Mouse (Mus musculus) urinary bladder, postnatal 14 days (tissue): ENCODE results near the gene Wwox.
A peak's percentile ranks its signal among the peaks of the same experiment; 100 is the strongest.

ENCODE experiments used
- DNase-seq: peaks from one replicate; pipeline ENCODE4 v3.0.0; 2021; ENCODE audit warnings: low spot score

Gene Wwox

GRCm38 (mm10) chr8:115025390-115026098, 586.1 kb downstream of the Wwox start:
- no peak for DNase-seq

DNA sequence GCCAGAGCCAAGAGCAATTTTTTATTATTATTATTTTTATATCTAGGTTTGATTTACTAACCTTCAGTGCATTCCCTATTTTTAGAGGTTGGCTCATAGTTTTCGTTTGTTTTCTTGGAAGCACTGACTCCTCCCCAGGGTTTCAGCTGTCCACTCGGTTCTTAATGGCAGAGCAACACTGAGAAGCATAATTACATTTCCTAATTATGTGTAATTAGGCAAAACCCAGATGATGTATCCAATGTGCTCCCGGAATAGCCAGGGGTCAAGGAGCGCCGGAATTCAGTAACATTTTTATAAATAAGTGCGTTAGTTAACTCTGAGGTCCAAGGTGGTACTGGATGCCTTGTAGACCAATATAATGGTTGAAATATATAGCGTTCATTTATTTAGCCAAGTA, 586.7 kb downstream of the Wwox start:
- no peak for DNase-seq

GRCm38 (mm10) chr8:115033194-115033593, 593.7 kb downstream of the Wwox start:
- DNase-seq, result no peak

DNA sequence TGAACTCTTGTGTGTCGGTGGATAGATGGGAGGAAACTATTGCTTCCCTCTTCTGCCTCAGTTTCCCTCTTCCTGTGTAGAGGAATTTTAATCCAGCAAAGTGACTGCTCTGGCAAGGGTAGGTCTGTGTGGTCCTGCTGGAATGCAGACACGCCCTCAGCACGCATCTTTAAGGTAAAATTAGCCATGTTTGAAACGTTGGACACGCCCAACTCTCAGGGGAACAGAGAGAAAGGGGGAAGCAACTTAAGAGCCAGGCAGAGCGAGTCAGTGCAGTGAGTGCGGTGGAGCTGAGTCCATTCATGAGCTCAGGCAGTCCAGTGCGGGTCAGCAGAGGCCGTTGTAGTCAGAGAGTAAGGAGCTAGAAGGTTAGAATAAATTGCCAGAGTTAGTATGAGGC, 596.6 kb downstream of the Wwox start:
- DNase-seq, result no peak

DNA sequence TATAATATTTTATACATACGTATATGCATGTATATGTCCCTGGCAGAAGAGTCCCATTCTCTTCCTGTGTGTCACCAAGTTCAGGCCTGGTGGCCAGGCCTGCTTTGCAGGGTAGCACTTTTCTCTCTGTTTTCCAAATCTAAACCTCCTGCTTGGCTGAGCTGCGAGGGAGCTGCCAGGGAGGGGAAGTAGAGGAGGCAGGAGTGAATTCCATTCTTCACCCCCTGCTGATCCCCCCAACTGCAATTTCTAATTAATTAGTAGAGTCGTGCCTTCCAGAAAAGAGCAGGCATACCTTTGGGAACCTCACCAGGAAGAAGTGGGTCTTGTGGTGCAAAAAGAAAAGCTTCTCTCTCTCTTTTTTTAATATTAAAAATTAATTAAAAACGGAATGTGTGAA, 599.0 kb downstream of the Wwox start:
- no peak for DNase-seq

- DNase-seq, result no peak
Measured at GRCm38 (mm10) chr8:115045746-115046145, 606.3 kb downstream of the Wwox start.

- DNase-seq, result no peak
Measured at GRCm38 (mm10) chr8:115046496-115046895, 607.0 kb downstream of the Wwox start.

- no peak for DNase-seq
Measured at GRCm38 (mm10) chr8:115058193-115058835, 618.9 kb downstream of the Wwox start.

GRCm38 (mm10) chr8:115063623-115064022, 624.2 kb downstream of the Wwox start:
- no peak for DNase-seq

DNA sequence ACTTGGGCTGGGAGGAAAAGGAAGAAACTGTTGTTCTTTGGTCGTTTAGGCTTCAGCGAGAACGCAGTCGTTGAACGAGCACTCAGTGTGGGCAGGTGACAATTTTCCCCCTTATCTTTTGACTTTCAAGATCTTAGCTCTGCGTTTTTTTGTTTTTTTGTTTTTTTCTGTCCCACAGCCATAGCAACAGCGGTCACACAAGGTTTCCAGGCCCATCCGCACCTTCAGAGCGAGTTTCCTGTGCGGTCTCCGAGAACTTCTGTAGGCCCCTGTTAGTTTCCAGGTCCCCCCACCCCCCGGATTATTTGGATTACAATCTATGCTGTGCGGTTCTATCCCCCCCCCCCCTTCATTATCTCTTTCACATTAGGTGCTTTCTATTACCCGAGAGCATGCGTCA, 625.2 kb downstream of the Wwox start:
- no peak for DNase-seq

DNA sequence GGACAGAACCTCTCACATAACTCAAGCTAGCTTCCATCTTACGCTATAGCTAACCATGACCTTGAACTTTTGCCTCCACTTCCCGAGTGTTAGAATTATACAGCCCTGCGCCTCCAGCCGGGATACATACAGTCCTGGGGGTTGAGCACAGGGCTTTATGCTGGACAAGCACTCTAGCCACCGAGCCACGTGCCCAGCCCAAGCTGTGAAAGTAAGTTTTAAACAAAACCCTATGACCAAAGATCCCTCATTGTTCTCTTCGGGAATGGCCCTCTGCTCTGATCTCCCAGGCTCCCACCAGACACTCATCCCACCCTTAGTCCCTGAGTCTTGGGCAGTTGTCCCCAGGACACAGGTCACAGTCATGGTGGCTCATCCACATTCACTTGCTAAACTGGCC, 625.9 kb downstream of the Wwox start:
- DNase-seq, result no peak

- DNase-seq, result no peak
Measured at GRCm38 (mm10) chr8:115066550-115067058, 627.1 kb downstream of the Wwox start.

DNA sequence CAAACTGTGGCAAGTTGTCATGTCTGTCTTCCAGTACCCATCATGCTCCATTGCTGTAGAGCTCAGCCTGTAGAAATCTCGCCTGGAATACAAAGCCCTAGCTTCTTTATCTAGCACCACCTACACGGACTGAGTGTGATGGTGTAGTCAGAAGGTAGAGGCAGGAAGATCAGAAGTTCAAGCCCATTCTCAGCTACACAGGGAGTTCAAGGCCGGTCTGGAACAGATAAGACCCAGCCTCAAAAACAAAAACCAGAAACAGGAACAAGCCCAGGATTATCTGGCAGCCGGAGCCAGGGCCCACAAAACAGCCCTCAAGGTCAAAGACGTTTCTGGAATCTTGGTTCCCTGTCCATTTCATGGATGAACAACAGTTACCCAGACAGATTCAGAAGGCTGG, 629.3 kb downstream of the Wwox start:
- DNase-seq, result no peak

DNA sequence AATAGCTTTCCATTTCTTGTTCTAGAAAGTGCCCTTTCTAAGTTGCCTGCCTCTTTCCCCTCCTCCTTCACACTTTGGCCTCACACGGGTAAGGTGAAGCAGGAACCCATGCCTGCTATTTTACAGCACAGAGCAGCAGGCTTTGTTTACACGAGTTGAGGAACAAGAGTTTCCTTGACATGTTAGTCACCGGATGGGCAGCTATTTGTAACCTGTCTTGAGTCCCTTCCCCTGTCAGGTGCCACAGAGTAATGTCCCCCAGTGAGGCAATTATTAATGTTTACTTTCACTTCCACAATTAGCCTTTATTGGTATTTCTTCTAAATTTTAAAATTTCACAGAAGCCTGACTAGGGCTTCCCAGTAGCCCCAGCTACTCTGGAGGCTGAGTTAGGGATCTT, 630.8 kb downstream of the Wwox start:
- no peak for DNase-seq

DNA sequence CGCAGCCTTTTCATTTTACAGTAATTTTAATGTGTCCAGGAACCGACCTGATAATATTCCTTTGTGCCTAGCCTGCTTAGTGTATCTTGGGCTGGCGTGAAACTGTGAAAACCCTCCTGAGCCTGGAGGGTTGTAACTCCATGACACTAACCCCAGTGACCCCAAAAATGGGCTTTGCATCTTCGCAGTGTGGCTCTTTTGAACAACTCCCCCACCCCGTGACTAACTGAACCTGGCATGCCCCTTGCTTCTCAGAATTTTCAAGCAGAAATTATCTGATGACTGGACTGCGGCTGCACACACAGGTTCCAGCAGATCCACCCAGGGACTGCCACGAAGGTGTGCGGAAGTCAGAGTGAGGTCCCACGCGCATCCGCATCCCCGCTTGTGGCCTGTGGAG, 631.8 kb downstream of the Wwox start:
- no peak for DNase-seq

DNA sequence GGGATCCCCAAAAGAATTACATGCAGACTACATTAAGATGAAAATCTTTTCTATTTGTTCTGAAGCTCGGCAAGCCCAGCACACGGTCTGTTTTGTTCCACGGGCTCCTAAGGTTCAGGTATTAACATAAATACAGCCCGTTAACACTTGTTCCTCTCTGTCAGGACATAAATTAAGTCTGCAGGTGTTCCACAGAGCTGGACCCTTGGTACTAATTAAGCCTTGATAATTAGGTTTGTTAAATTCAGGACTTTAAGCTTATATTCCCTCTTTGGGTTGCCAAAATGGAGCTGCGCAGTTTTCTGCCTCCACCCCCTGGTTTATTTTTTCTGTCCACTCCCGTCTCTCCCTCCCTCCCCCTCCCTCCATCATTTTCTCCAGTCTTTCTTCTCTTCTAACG, 638.8 kb downstream of the Wwox start:
- DNase-seq, result no peak

- no peak for DNase-seq
Measured at GRCm38 (mm10) chr8:115081302-115082207, 642.1 kb downstream of the Wwox start.

DNA sequence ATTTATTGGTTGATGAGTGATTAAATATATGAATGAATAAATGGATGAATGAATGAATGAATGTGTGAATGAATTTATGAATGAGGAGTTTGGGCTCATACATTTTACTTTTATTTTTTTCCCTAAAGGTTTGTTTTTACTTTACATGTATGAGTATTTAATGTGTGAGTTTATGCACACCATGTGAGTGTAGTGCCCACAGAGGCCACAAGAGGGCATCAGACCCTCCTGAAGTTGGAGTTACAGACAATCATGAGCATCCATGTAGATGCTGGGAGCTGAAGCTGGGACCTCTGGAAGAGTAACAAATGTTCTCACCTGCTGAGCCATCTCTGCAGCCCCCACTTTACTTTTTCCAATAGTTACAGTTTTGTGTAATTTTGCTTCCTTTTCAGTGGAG, 648.7 kb downstream of the Wwox start:
- no peak for DNase-seq

DNA sequence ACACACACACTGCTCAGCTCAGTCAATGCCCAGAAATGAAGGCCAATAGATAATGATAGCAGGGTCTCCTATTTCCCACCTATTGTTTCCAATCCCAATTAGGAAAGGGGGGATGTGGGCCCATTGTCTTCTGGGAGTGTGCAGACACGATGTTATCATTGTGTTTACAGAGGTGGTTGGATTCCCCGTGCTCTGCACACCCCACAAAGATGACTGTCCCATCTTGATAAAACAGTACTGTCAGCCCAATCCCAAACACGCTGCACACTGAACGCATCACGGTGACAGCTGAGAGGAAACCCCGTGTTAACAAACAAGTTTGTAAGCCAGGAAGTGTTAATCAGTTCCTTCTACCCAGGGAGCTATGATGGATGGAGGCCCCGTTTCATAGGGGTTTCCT, 650.3 kb downstream of the Wwox start:
- DNase-seq, result no peak

- no peak for DNase-seq
Measured at GRCm38 (mm10) chr8:115090202-115090601, 650.7 kb downstream of the Wwox start.

DNA sequence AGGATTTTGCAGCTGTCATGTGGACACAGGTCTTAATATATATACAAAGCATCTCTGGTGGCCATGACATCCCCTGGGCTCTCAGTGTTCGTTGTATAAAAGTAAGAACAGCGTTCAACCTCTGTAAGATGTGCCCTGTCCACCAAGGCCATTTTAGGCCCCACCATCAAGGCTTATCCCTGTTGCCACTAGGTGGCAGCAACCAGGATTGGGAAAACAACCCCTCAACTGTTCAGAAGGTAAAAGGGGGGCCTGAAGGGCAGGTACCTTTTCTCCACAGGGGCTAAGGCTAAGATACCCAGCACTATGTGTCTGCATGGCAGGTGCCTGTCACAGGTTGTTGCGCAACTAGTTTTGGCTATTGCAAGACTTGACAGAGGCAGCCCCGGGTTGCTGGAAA, 656.1 kb downstream of the Wwox start:
- DNase-seq, result peak; percentile 12

GRCm38 (mm10) chr8:115097988-115098562, 658.6 kb downstream of the Wwox start:
- DNase-seq, result no peak
